9 mouse cellular contexts compared by ENCODE assay signal in genomic region chr10:28493271-28493861, GRCm38 (mm10).
DNase-seq lines count a peak whose midpoint lies in the region; ATAC-seq and TF ChIP-seq lines count a peak whose summit lies in the region.
"Had no signal": no experiment of that assay in that cellular context is flagged by ENCODE, and none has a peak within 500 bp of the region (broad histone marks: within the 10 kb centered on the region; RNA-seq: fewer than 3 reads in every experiment).

No protein-coding gene starts in this region.

- H3K4me3 ChIP-seq in ES-E14 (ENCODE audit: insufficient read depth in 1 of 2, low read depth in 1 of 2, low read length in 2 of 2, poor library complexity in 1 of 2, severe bottlenecking in 1 of 2) = no peak overlapping the region
- peak overlapping the region; percentile 18 for H3K4me3 ChIP-seq in midbrain, embryonic 15.5 days
- H3K4me3 ChIP-seq: liver, embryonic 13.5 days had no signal

- H3K4me2 ChIP-seq in midbrain, embryonic 15.5 days = peak overlapping the region; percentile 47
- H3K4me2 ChIP-seq: liver, embryonic 13.5 days had no signal

- WGBS in midbrain, embryonic 15.5 days = 4% methylated on average over 7 of the region's 7 CpGs

- in situ Hi-C loops in ES-E14 (cut with MboI; ENCODE audit: low sequenced_read_pairs in 2 of 2, unreplicated experiment in 2 of 2) = no loop called here

- H3K9ac ChIP-seq in ES-E14 (ENCODE audit: insufficient read depth, low read depth, low read length, poor library complexity, severe bottlenecking) = no peak overlapping the region
- H3K9ac ChIP-seq in midbrain, embryonic 15.5 days = peak overlapping the region; percentile 20; the same call in 1 of the 2 replicates
- H3K9ac ChIP-seq: liver, embryonic 13.5 days had no signal

- no peaks in the 10 kb centered on the region for H3K27me3 ChIP-seq in midbrain, embryonic 15.5 days (replicated peaks)
- H3K27me3 ChIP-seq: liver, embryonic 13.5 days had no signal

- H3K27ac ChIP-seq in ES-E14 (ENCODE audit: insufficient read depth, low read depth, low read length, poor library complexity, severe bottlenecking) = no peak overlapping the region; the same call in 1 of the 2 replicates
- peak overlapping the region; percentile 65 for H3K27ac ChIP-seq in midbrain, embryonic 15.5 days
- H3K27ac ChIP-seq: liver, embryonic 13.5 days had no signal

- ATAC-seq in midbrain, embryonic 15.5 days (replicated peaks) = peak; percentile 94

- no peaks in the 10 kb centered on the region for H3K9me3 ChIP-seq in ES-E14 (ENCODE audit: control insufficient read depth, insufficient read depth, low read depth, low read length)
- no peaks in the 10 kb centered on the region for H3K9me3 ChIP-seq in midbrain, embryonic 15.5 days
- H3K9me3 ChIP-seq: liver, embryonic 13.5 days had no signal

- DNase-seq in ES-E14 (ENCODE audit: low read depth, low spot score) = peak; percentile 49
- DNase-seq in cerebellum, adult 8-10 months = peak; percentile 18
- DNase-seq in frontal cortex, adult 2 months (ENCODE audit: extremely low spot score in 1 of 2, low spot score in 1 of 2) = peak; percentile 34 to 75
- DNase-seq in left cerebral cortex, adult 18-20 months (ENCODE audit: low spot score in 2 of 2) = peak; percentile 34 to 58
- DNase-seq in yolk sac, embryonic 10.5 days (ENCODE audit: low spot score) = no peak
- no peak for DNase-seq in thymus, postnatal 36 days
- no peak for DNase-seq in urinary bladder, postnatal 4 days (ENCODE audit: low spot score in 2 of 2)
- DNase-seq: liver, embryonic 13.5 days had no signal

- H3K36me3 ChIP-seq in ES-E14 (ENCODE audit: control insufficient read depth, insufficient read depth, low read length, poor library complexity, severe bottlenecking) = no peaks in the 10 kb centered on the region
- H3K36me3 ChIP-seq in midbrain, embryonic 15.5 days (replicated peaks) = no peaks in the 10 kb centered on the region
- H3K36me3 ChIP-seq: liver, embryonic 13.5 days had no signal

- H3K4me1 ChIP-seq in ES-E14 (ENCODE audit: control insufficient read depth in 2 of 2, insufficient read depth in 2 of 2, low read length in 2 of 2, poor library complexity in 1 of 2) = peaks cover 0 to 4% of the 10 kb centered on the region in 2 experiments; a peak in 2 of 4 replicates
- H3K4me1 ChIP-seq in midbrain, embryonic 15.5 days = peaks cover 15% of the 10 kb centered on the region
- H3K4me1 ChIP-seq: liver, embryonic 13.5 days had no signal

TF ChIP-seq in ES-E14, 5 proteins besides CTCF, POLR2A, EP300 and RAD21:
- TF ChIP-seq MAFK (IDR thresholded peaks at IDR 0.05; ENCODE audit: insufficient read depth, low read depth, low read length) = no peak
- TF ChIP-seq CHD2 (IDR thresholded peaks at IDR 0.05; ENCODE audit: low read depth, low read length) = no peak
- no peak for TF ChIP-seq ZC3H11A (IDR thresholded peaks at IDR 0.05; ENCODE audit: borderline replicate concordance, low read depth, low read length)
- TF ChIP-seq ZNF384 (IDR thresholded peaks at IDR 0.05; ENCODE audit: low read depth, low read length) = no peak
- no peak for TF ChIP-seq HCFC1 (IDR thresholded peaks at IDR 0.05; ENCODE audit: borderline replicate concordance, insufficient read depth, low read length)

Comparison
In these comparisons a context has a peak if more than half of its experiments do, and no peak if none do; other contexts are left out.
1. DNase-seq: peak in ES-E14 (single experiment), cerebellum, adult 8-10 months (single experiment), frontal cortex, adult 2 months (2 of 2) and left cerebral cortex, adult 18-20 months (2 of 2); none in yolk sac, embryonic 10.5 days (single experiment), thymus, postnatal 36 days (0 of 2) and urinary bladder, postnatal 4 days (0 of 2).